Mouse (Mus musculus): ENCODE measurements around the gene Nsun4. TPM values are rescaled to one million over a fixed set of nuclear protein-coding genes. Genes with fewer than 3 reads are reported as not detected.
A peak's percentile ranks its signal among the peaks of the same experiment; 100 is the strongest.

Gene Nsun4
- polyA plus RNA-seq, 1 experiment: 10.5 TPM

DNA sequence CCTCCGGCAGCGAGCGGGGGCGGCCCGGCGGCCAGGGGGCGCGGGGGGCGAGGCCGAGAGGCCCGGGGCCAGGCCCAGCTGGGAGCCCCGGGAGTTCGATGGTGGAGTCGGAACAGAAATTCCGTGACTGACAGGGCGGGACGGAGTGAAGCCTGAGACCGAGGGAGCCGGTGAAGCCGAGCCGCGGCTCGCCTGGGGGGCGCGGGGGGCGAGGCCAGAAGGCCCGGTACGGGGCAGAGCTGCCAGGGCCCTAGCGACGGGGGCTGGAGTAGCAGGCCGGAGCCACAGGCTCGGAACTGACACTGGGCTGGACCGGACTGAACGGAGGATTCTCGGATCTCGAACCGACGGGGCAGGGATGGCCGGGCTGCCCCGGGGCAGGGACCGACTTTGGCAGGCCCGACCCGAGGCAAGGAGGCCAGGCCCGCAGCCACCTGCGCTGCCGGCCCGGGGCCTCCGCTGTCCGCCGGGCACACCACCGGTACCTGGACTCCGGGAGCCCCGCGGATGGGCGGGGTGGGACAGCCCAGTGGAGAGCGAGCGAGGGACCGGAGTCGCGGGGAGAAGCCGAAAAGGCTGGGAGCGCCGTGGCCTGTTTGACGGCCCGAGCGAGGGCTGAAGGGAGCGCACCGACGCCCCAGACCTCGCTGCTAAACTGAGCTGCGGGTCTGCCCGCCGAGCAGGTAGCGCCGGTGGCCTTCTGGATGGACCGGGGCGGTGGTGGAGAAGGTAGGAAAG is 22.1 kb upstream of the Nsun4 start:
- WGBS: 1% methylated on average over 76 of the region's 77 CpGs
- TF ChIP-seq POLR2A (IDR thresholded peaks at IDR 0.05; ENCODE audit: borderline replicate concordance, insufficient read depth, low read length) (no peak), CTCF (IDR thresholded peaks at IDR 0.05; ENCODE audit: borderline replicate concordance, insufficient read depth, low read depth, low read length) (no peak)
- no peaks in the 10 kb centered on the region for H3K27me3 ChIP-seq (ENCODE audit: control insufficient read depth, insufficient read depth, low read length)
- peak overlapping the region; percentile 93 for H3K4me3 ChIP-seq (replicated peaks; ENCODE audit: insufficient read depth, low read depth, low read length)
- DNase-seq: peak; percentile 75 to 82
- H3K27ac ChIP-seq (ENCODE audit: insufficient read depth, low read length): peak overlapping the region; percentile 93
- peaks cover 13% of the 10 kb centered on the region; the same call in 1 of the 2 replicates for H3K4me1 ChIP-seq (ENCODE audit: control insufficient read depth, insufficient read depth, low read length)

DNA sequence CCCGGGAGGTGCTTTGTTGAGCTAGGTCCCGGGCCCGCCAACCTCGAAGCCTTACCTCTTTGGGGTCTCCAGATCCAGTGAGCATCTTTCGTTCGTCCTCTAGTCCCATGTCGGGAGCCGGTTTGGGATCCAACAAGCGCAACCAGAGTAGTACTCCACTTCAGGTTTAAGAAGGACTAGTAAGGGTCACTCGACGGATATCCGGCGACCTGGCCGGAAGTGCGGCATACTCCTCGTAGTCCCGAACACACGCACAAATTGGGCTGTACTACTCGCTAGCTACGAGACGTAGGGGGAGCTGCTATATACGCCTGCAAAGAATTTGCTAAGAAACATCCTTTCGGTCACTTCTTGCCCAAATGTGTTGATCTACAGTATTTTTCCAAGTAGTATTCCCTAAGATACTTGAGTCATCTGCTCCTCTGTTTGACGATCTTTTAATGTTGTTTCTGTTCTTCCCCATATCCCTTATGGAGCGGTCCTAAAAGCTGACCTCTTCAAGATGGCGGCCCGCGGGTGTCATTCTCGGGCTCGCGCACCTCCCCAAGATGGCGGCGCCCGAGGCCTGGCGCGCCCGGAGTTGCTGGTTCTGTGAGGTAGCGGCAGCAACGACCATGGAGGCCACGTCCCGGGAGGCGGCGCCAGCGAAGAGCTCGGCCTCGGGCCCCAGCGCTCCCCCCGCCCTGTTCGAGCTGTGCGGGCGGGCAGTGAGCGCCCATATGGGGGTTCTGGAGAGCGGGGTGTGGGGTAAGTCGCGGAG is 21.4 kb upstream of the Nsun4 start, which contains the start of the genes Uqcrh and Lrrc41:
TSS of gene Uqcrh (minus strand) at position 211 of the 760 bp plus-strand sequence.
TSS of gene Lrrc41 (plus strand) at position 409 of the 760 bp plus-strand sequence.
- under 1% methylated on average over 55 of the region's 55 CpGs for WGBS

DNA sequence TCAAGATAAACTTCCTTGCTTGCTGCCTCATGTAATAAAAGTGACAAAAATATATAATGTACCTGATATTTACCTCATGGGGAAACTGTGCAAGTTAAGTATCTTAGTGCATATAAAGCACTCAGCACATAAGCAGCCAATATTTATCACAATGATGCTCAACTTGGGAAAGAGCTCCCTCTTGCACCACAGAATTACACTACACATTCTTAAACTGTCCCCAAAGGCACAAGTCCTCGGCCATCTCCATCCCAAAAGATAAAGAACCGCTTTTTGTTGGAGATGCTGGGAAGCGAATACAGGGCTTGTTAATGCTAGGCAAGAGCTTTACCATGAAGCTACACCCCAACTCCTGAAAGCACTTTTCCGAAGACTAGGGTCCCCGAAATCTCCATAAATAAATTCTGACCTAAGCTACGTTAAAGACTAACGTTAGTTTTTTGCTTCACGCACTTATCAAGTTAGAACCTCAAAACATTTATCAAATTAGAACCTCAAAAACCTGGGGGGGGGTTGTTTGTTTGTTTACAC is 20.5 kb upstream of the Nsun4 start:
- Histone ChIP-seq H3K27ac (ENCODE audit: insufficient read depth, low read length) (no peak overlapping the region), H3K4me3 (replicated peaks; ENCODE audit: insufficient read depth, low read depth, low read length) (peak overlapping the region; percentile 93), H3K4me1 (ENCODE audit: control insufficient read depth, insufficient read depth, low read length) (peaks cover 13% of the 10 kb centered on the region; the same call in 1 of the 2 replicates), H3K27me3 (ENCODE audit: control insufficient read depth, insufficient read depth, low read length) (no peaks in the 10 kb centered on the region)
- no peak for TF ChIP-seq POLR2A (IDR thresholded peaks at IDR 0.05; ENCODE audit: borderline replicate concordance, insufficient read depth, low read length)
- TF ChIP-seq CTCF (IDR thresholded peaks at IDR 0.05; ENCODE audit: borderline replicate concordance, insufficient read depth, low read depth, low read length): no peak
- peak in 1 of 2 experiments; percentile 24 for DNase-seq
- 2% methylated on average over 8 of the region's 8 CpGs for WGBS

More for the DNA sequence above, 21.4 kb upstream of the Nsun4 start, which contains the start of the genes Uqcrh and Lrrc41:
- Histone ChIP-seq H3K4me3 (replicated peaks; ENCODE audit: insufficient read depth, low read depth, low read length) (peak within 1 kb of the TSS; percentile 93), H3K27me3 (ENCODE audit: control insufficient read depth, insufficient read depth, low read length) (no peaks in the 10 kb centered on the region), H3K27ac (ENCODE audit: insufficient read depth, low read length) (peak within 1 kb of the TSS; percentile 93), H3K4me1 (ENCODE audit: control insufficient read depth, insufficient read depth, low read length) (peaks cover 13% of the 10 kb centered on the region; the same call in 1 of the 2 replicates)
- TF ChIP-seq CTCF (IDR thresholded peaks at IDR 0.05; ENCODE audit: borderline replicate concordance, insufficient read depth, low read depth, low read length): no peak
- TF ChIP-seq POLR2A (IDR thresholded peaks at IDR 0.05; ENCODE audit: borderline replicate concordance, insufficient read depth, low read length): peak; percentile 93; the same call in 1 of the 2 replicates
- peak; percentile 95 to 96 for DNase-seq

DNA sequence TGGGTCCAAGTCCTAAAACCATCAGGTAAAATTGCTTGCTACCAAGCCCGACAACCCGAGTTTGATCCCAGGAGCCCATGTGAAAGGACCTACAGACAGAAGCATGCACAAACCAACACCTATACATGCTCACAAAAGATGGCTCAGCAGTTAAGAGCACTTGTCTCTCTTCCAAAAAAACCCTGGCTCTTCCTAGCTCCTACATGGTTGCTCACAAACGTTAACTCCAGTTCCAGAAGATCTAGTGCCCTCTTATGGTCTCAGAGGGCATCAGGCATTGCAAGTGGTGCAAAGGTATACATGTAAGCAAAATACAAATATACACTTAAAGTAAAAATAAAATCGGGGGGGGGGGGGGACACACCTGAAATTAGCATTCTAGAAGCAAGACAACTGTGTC is 19.5 kb upstream of the Nsun4 start:
- H3K4me3 ChIP-seq (replicated peaks; ENCODE audit: insufficient read depth, low read depth, low read length): peak overlapping the region; percentile 49

DNA sequence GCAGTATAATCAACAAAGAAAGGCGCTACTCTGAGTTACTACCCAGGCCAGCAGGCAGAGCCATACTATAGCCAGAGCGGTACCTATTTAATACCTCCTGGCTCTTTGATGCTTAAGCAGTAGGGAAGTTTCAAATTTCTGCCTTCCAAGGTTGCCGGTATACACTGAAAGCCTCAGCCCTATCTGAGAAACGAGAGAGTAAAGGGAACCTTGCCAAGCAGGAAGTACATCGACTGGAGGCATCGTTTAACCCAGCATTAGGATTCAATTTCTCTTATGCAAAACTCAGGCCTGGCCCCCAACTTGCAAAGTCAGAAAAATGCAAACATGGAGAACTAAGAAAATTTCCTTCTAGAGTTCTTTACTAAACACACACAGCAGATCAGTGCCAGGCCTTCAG is 16.4 kb upstream of the Nsun4 start:
- TF ChIP-seq CTCF (IDR thresholded peaks at IDR 0.05; ENCODE audit: borderline replicate concordance, insufficient read depth, low read depth, low read length): no peak
- no peak for TF ChIP-seq POLR2A (IDR thresholded peaks at IDR 0.05; ENCODE audit: borderline replicate concordance, insufficient read depth, low read length)
- 47% methylated on average over 6 of the region's 6 CpGs for WGBS
- no peaks in the 10 kb centered on the region for H3K27me3 ChIP-seq (ENCODE audit: control insufficient read depth, insufficient read depth, low read length)

More for the DNA sequence above, 19.5 kb upstream of the Nsun4 start:
- WGBS: 40% methylated on average over 4 of the region's 4 CpGs
- peak in 1 of 2 experiments; percentile 45 for DNase-seq
- no peak for TF ChIP-seq POLR2A (IDR thresholded peaks at IDR 0.05; ENCODE audit: borderline replicate concordance, insufficient read depth, low read length)
- TF ChIP-seq CTCF (IDR thresholded peaks at IDR 0.05; ENCODE audit: borderline replicate concordance, insufficient read depth, low read depth, low read length): peak; percentile 13; the same call in 1 of the 2 replicates
- no peaks in the 10 kb centered on the region for H3K27me3 ChIP-seq (ENCODE audit: control insufficient read depth, insufficient read depth, low read length)
- H3K27ac ChIP-seq (ENCODE audit: insufficient read depth, low read length): no peak overlapping the region
- H3K4me1 ChIP-seq (ENCODE audit: control insufficient read depth, insufficient read depth, low read length): peaks cover 13% of the 10 kb centered on the region; the same call in 1 of the 2 replicates

DNA sequence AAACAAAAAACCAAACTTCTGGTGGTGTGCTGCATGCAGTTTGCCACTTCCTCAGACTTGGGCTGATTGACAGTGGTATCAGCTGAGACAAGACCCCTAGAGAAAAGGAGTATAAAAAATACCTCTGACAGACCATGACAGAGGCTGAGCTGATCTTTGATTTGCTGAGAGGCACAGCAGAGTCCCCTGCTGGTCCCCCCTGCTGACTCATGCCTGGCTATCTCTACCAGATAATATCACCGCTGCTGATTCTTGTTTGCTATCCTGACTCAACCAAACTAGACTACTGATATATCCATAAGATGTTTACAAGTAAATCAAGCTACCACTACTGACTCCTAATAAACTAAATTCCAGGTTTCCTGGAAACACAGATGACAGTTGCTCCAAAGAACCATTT is 10.2 kb upstream of the Nsun4 start:
- no peak overlapping the region for H3K4me3 ChIP-seq (replicated peaks; ENCODE audit: insufficient read depth, low read depth, low read length)
- WGBS: 23% methylated on average over 1 of the region's 1 CpGs
- no peak for DNase-seq
- no peak overlapping the region for H3K27ac ChIP-seq (ENCODE audit: insufficient read depth, low read length)
- no peaks in the 10 kb centered on the region for H3K27me3 ChIP-seq (ENCODE audit: control insufficient read depth, insufficient read depth, low read length)
- TF ChIP-seq CTCF (IDR thresholded peaks at IDR 0.05; ENCODE audit: borderline replicate concordance, insufficient read depth, low read depth, low read length): no peak
- no peak for TF ChIP-seq POLR2A (IDR thresholded peaks at IDR 0.05; ENCODE audit: borderline replicate concordance, insufficient read depth, low read length)
- H3K4me1 ChIP-seq (ENCODE audit: control insufficient read depth, insufficient read depth, low read length): no peaks in the 10 kb centered on the region

More for the DNA sequence above, 16.4 kb upstream of the Nsun4 start:
- peaks cover 7% of the 10 kb centered on the region; the same call in 1 of the 2 replicates for H3K4me1 ChIP-seq (ENCODE audit: control insufficient read depth, insufficient read depth, low read length)
- H3K4me3 ChIP-seq (replicated peaks; ENCODE audit: insufficient read depth, low read depth, low read length): no peak overlapping the region
- no peak for DNase-seq
- no peak overlapping the region for H3K27ac ChIP-seq (ENCODE audit: insufficient read depth, low read length)

DNA sequence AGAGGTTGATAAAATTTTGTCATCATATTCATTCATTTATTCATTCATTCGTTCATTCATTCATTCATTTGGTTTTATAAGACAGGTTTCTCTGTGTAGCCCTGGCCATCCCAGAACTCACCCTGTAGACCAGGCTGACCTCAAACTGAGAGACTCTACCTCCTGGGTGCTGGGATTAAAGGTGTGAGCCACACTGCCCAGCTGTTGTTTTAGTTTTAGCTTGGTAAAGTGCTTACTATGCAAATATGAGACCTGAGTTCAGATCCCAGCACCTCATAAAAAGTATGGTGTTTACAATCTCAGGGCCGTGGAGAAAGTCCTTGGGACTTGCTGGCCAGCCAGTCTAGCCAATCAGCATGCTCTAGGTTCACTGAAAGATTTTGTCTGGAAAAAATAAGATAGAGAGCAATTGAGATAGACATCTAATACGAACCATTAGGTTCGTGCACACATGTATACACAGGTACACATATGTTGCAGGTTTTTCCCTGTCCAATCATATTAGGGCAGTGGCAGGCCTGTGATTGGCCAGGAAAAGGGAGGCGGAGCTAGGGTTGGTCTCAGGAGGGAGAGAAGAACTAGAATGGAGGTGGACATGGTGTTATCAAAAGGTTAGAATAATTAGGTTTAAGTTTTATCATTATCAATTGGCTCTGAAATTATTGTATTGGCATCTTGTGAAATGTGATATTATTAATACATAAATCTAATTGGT is 5.5 kb upstream of the Nsun4 start:
- WGBS: 81% methylated on average over 5 of the region's 5 CpGs
- TF ChIP-seq CTCF (IDR thresholded peaks at IDR 0.05; ENCODE audit: borderline replicate concordance, insufficient read depth, low read depth, low read length) (no peak), POLR2A (IDR thresholded peaks at IDR 0.05; ENCODE audit: borderline replicate concordance, insufficient read depth, low read length) (no peak)

More for the DNA sequence above, 5.5 kb upstream of the Nsun4 start:
- no peaks in the 10 kb centered on the region for H3K4me1 ChIP-seq (ENCODE audit: control insufficient read depth, insufficient read depth, low read length)
- H3K4me3 ChIP-seq (replicated peaks; ENCODE audit: insufficient read depth, low read depth, low read length): no peak overlapping the region
- no peak for DNase-seq
- no peaks in the 10 kb centered on the region for H3K27me3 ChIP-seq (ENCODE audit: control insufficient read depth, insufficient read depth, low read length)
- H3K27ac ChIP-seq (ENCODE audit: insufficient read depth, low read length): no peak overlapping the region

Data from cerebellum, adult 2 months (tissue).